Mouse (Mus musculus) G1E (cell line): ENCODE data around the gene Rom1.

Experiments
- CTCF ChIP-seq: IDR thresholded peaks from 2 replicates; pipeline ENCODE4 v1.5.1; 2012; ENCODE audit warnings: low read depth, low read length, inconsistent platforms, mixed read lengths
- GATA1 ChIP-seq: IDR thresholded peaks from 2 replicates; pipeline ENCODE4 v1.6.1; 2012; ENCODE audit warnings: borderline replicate concordance, low read length, inconsistent platforms, mixed read lengths
- GATA2 ChIP-seq: IDR thresholded peaks from 2 replicates; pipeline ENCODE4 v1.6.1; 2012; ENCODE audit warnings: low read depth, low read length, inconsistent platforms, borderline replicate concordance
- POLR2AphosphoS5 ChIP-seq: IDR thresholded peaks from 2 replicates; pipeline ENCODE4 v1.6.1; 2012; ENCODE audit warnings: low read depth, low read length, inconsistent platforms; ENCODE audit not compliant: insufficient replicate concordance
- TAL1 ChIP-seq: conservative IDR thresholded peaks from 2 replicates; pipeline ENCODE4 v1.6.1; 2012; ENCODE audit warnings: low read depth, low read length, inconsistent platforms, mixed read lengths

- no peak for TF ChIP-seq TAL1
- no peak for TF ChIP-seq CTCF
- TF ChIP-seq GATA1 = no peak
- TF ChIP-seq GATA2 = no peak
- no peak for TF ChIP-seq POLR2AphosphoS5
Observed at GRCm38 (mm10) chr19:8967373-8967743, 38.2 kb upstream of the Rom1 start.
